ENCODE assay signal across 33 mouse cellular contexts in genomic region chr11:20022911-20023482, GRCm38 (mm10).
DNase-seq lines count a peak whose midpoint lies in the region; ATAC-seq and TF ChIP-seq lines count a peak whose summit lies in the region.
"Had no signal": no experiment of that assay in that cellular context is flagged by ENCODE, and none has a peak within 500 bp of the region (broad histone marks: within the 10 kb centered on the region; RNA-seq: fewer than 3 reads in every experiment).

No protein-coding gene starts in this region.

- DNase-seq in MEL (ENCODE audit: low read depth, low spot score): no peak
- peak in 1 of 3 experiments; percentile 15 for DNase-seq in liver, embryonic 14.5 days (ENCODE audit: low read depth in 3 of 3, low spot score in 3 of 3)
- DNase-seq in gastrocnemius, postnatal 14 days: no peak
- no peak for DNase-seq in cerebellum, postnatal 14 days
- DNase-seq in kidney, postnatal 25 days: no peak
- DNase-seq: adrenal gland, adult 2 months; cerebellum, adult 8-10 months; cerebellum, postnatal 36 days; embryo, embryonic 11 days; forebrain, postnatal 0 days; gastrocnemius, postnatal 36 days; heart, adult 18-20 months; kidney, adult 18-20 months; kidney, postnatal 36 days; lung, adult 18-20 months; lung, postnatal 4 days; midbrain, embryonic 14.5 days; spleen, adult 18-20 months; thymus, adult 2 months; thymus, postnatal 4 days had no signal

- no peak for TF ChIP-seq CTCF in MEL (IDR thresholded peaks at IDR 0.05 in 2 of 3, conservative IDR thresholded peaks at IDR 0.05 in 1 of 3; ENCODE audit: control insufficient read depth in 1 of 3, insufficient read depth in 1 of 3, low read depth in 2 of 3, low read length in 3 of 3, poor library complexity in 1 of 3, severe bottlenecking in 1 of 3)
- TF ChIP-seq CTCF in liver, embryonic 14.5 days (IDR thresholded peaks at IDR 0.05; ENCODE audit: low read depth): no peak

- no peaks in the 10 kb centered on the region for H3K27me3 ChIP-seq in MEL (ENCODE audit: control insufficient read depth in 1 of 2, insufficient read depth in 2 of 2, low read length in 2 of 2)
- no peaks in the 10 kb centered on the region for H3K27me3 ChIP-seq in liver, embryonic 14.5 days (ENCODE audit: control insufficient read depth, insufficient read depth, low read length)
- H3K27me3 ChIP-seq: embryonic facial prominence, embryonic 12.5 days; forebrain, embryonic 12.5 days; heart, embryonic 12.5 days; hindbrain, embryonic 15.5 days; kidney, embryonic 15.5 days; limb, embryonic 12.5 days had no signal

- H3K4me3 ChIP-seq in MEL (ENCODE audit: control insufficient read depth in 1 of 2, insufficient read depth in 1 of 2, low read depth in 2 of 2, low read length in 2 of 2): no peak overlapping the region
- H3K4me3 ChIP-seq in liver, embryonic 14.5 days (ENCODE audit: insufficient read depth in 1 of 2, low read depth in 2 of 2, low read length in 2 of 2): 0 out of 4 replicates have a peak overlapping the region, but pooled peaks of 1 of the 2 experiments have one; percentile 6
- H3K4me3 ChIP-seq: embryonic facial prominence, embryonic 12.5 days; forebrain, embryonic 12.5 days; heart, embryonic 12.5 days; hindbrain, embryonic 15.5 days; kidney, embryonic 15.5 days; layer of hippocampus, adult 2 months; left cerebral cortex, adult 2 months; limb, embryonic 12.5 days had no signal

- intact Hi-C loops in gastrocnemius, postnatal 14 days (cut with DNase I; ENCODE audit: low total_unique reads): no loop called here

- H3K79me2 ChIP-seq in MEL (ENCODE audit: control insufficient read depth, insufficient read depth, low read length, poor library complexity): no peaks in the 10 kb centered on the region

- H3K9ac ChIP-seq in MEL (ENCODE audit: control insufficient read depth, low read depth, low read length, poor library complexity, severe bottlenecking): 0 out of 2 replicates have a peak overlapping the region, but pooled peaks have one; percentile 2
- peak overlapping the region; percentile 40 for H3K9ac ChIP-seq in liver, embryonic 14.5 days (replicated peaks)
- H3K9ac ChIP-seq: embryonic facial prominence, embryonic 12.5 days; forebrain, embryonic 12.5 days; forebrain, postnatal 0 days; heart, embryonic 12.5 days; hindbrain, embryonic 15.5 days; kidney, embryonic 15.5 days; limb, embryonic 12.5 days had no signal

- 32% methylated on average over 14 of the region's 14 CpGs for WGBS in liver, embryonic 14.5 days (ENCODE audit: insufficient replicate concordance)

- peaks cover 5 to 12% of the 10 kb centered on the region in 2 experiments for H3K4me1 ChIP-seq in MEL (ENCODE audit: control insufficient read depth in 1 of 2, insufficient read depth in 2 of 2, low read length in 2 of 2)
- peaks cover 6 to 20% of the 10 kb centered on the region in 2 experiments for H3K4me1 ChIP-seq in liver, embryonic 14.5 days (replicated peaks; ENCODE audit: control insufficient read depth in 2 of 2, insufficient read depth in 2 of 2, low read length in 1 of 2)
- H3K4me1 ChIP-seq: embryonic facial prominence, embryonic 12.5 days; forebrain, embryonic 12.5 days; heart, embryonic 12.5 days; hindbrain, embryonic 15.5 days; limb, embryonic 12.5 days had no signal

- TF ChIP-seq POLR2A in MEL (IDR thresholded peaks at IDR 0.05; ENCODE audit: control insufficient read depth in 1 of 2, insufficient read depth in 1 of 2, low read depth in 1 of 2, low read length in 2 of 2, poor library complexity in 1 of 2): no peak

- ATAC-seq in erythroid progenitor cell, adult 5-6 weeks (replicated peaks; ENCODE audit: low FRiP score, poor library complexity, severe bottlenecking): 0 out of 2 replicates have a peak, but pooled peaks have one; percentile 27
- ATAC-seq in liver, embryonic 14.5 days (ENCODE audit: insufficient read depth): peak; percentile 81
- ATAC-seq in megakaryocyte-erythroid progenitor cell, adult 5-6 weeks (replicated peaks; ENCODE audit: low FRiP score, low TSS enrichment, poor library complexity, severe bottlenecking): peak; percentile 22; the same call in 1 of the 2 replicates
- ATAC-seq: activated CD4-positive, CD25-positive, alpha-beta regulatory T cell, adult 4 months; CD4-positive, CD25-positive, alpha-beta regulatory T cell, adult 4 months; lung, postnatal 0 days had no signal

- H3K4me2 ChIP-seq in liver, embryonic 14.5 days (ENCODE audit: low read depth): peak overlapping the region; percentile 69
- H3K4me2 ChIP-seq: embryonic facial prominence, embryonic 12.5 days; forebrain, embryonic 12.5 days; heart, embryonic 12.5 days; hindbrain, embryonic 15.5 days; kidney, embryonic 15.5 days; limb, embryonic 12.5 days had no signal

- no peak for TF ChIP-seq RAD21 in MEL (IDR thresholded peaks at IDR 0.05; ENCODE audit: low read depth, low read length)

- peak overlapping the region; percentile 63 for H3K27ac ChIP-seq in MEL (ENCODE audit: control insufficient read depth, low read depth, low read length)
- peak overlapping the region; percentile 85 for H3K27ac ChIP-seq in liver, embryonic 14.5 days
- H3K27ac ChIP-seq: embryonic facial prominence, embryonic 12.5 days; forebrain, embryonic 12.5 days; hindbrain, embryonic 15.5 days; kidney, embryonic 15.5 days; layer of hippocampus, adult 2 months; left cerebral cortex, adult 2 months; limb, embryonic 12.5 days had no signal

- H3K36me3 ChIP-seq in MEL (ENCODE audit: control insufficient read depth in 1 of 2, insufficient read depth in 2 of 2, low read length in 2 of 2): peaks cover 10 to 17% of the 10 kb centered on the region in 2 experiments
- H3K36me3 ChIP-seq in liver, embryonic 14.5 days (replicated peaks; ENCODE audit: control insufficient read depth, insufficient read depth, low read depth): peaks cover 29% of the 10 kb centered on the region

- H3K9me3 ChIP-seq in MEL (replicated peaks; ENCODE audit: insufficient read depth, low read length): no peaks in the 10 kb centered on the region
- H3K9me3 ChIP-seq in liver, embryonic 14.5 days (ENCODE audit: control insufficient read depth, low read length): peaks cover 16% of the 10 kb centered on the region

- TF ChIP-seq EP300 in MEL (IDR thresholded peaks at IDR 0.05; ENCODE audit: low read depth in 1 of 2, low read length in 2 of 2): no peak
- no peak for TF ChIP-seq EP300 in liver, embryonic 14.5 days (IDR thresholded peaks at IDR 0.05; ENCODE audit: low read depth)

TF ChIP-seq in MEL, 35 proteins besides CTCF, POLR2A, EP300 and RAD21:
- TF ChIP-seq SMC3 (IDR thresholded peaks at IDR 0.05; ENCODE audit: low read depth, low read length) (no peak), NELFE (IDR thresholded peaks at IDR 0.05; ENCODE audit: low read depth, low read length) (no peak), ZKSCAN1 (IDR thresholded peaks at IDR 0.05; ENCODE audit: low read depth, low read length) (no peak), ZNF384 (IDR thresholded peaks at IDR 0.05; ENCODE audit: low read depth, low read length) (no peak), ETS1 (IDR thresholded peaks at IDR 0.05; ENCODE audit: low read depth, low read length) (no peak), RCOR1 (IDR thresholded peaks at IDR 0.05; ENCODE audit: low read depth, low read length) (no peak), MEF2A (IDR thresholded peaks at IDR 0.05; ENCODE audit: extremely low read depth, insufficient replicate concordance, low read depth, low read length, poor library complexity, severe bottlenecking) (no peak), TBP (IDR thresholded peaks at IDR 0.05; ENCODE audit: low read depth, low read length) (no peak), MXI1 (IDR thresholded peaks at IDR 0.05; ENCODE audit: low read depth, low read length) (no peak), USF2 (IDR thresholded peaks at IDR 0.05; ENCODE audit: borderline replicate concordance in 1 of 2, insufficient read depth in 1 of 2, low read depth in 1 of 2, low read length in 2 of 2) (no peak), ELF1 (IDR thresholded peaks at IDR 0.05; ENCODE audit: low read depth, low read length) (no peak), ZC3H11A (IDR thresholded peaks at IDR 0.05; ENCODE audit: low read depth, low read length) (no peak), CHD2 (IDR thresholded peaks at IDR 0.05; ENCODE audit: low read length) (no peak), MAZ (IDR thresholded peaks at IDR 0.05; ENCODE audit: low read depth, low read length) (no peak), BHLHE40 (IDR thresholded peaks at IDR 0.05; ENCODE audit: borderline replicate concordance, low read depth, low read length) (no peak), E2F4 (IDR thresholded peaks at IDR 0.05; ENCODE audit: borderline replicate concordance, low read depth, low read length) (no peak), USF1 (IDR thresholded peaks at IDR 0.05; ENCODE audit: low read depth, low read length) (no peak), MAFK (IDR thresholded peaks at IDR 0.05; ENCODE audit: borderline replicate concordance, low read depth, low read length) (no peak)

Comparison
In these comparisons a context has a peak if more than half of its experiments do, and no peak if none do; other contexts are left out.
1. ATAC-seq: peak in every context shown above with its lines; median percentile 81 in liver, embryonic 14.5 days; 27 in erythroid progenitor cell, adult 5-6 weeks; 22 in megakaryocyte-erythroid progenitor cell, adult 5-6 weeks.